Comparison of ENCODE assay signal across 8 mouse cellular contexts in the genomic region with DNA sequence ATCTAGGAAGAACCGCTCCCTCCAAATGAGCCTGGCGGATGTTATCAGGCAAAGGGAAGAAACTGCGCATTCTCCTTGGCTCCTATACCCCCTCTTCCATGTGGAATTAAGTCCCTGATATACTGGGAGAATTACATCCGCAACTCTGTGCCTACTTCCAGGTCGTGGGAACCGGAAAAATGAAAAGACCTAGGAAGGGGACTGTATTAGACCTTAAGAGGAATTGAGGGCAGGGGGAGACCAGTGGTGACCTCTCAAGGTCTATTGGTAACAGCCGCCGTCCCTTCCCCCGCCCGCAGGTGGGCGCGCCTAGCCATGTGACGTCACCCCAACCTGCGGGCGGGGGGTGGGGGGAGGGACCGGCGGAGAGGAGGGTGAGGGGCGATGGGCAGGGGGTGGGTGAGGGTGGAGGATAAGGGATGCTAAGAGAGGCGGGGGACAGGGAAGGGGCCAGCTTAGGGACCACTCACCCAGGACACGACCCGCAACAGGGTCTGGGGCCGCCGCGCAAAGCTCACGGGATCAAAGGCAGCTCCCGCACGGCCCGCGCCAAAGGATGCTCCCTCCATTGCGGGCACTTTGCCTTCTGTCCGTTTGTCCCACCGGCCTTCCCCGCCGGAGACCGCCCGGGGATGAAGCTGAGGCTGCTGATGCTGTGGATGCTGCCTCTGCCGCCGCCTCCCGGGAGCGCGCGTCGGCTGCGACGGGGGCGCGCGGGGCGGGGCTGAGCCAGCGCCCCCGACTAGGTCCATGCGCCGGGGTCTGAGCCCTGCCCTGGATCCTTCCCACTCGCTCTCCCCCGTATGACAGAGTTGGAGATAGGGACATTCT. TPM values are rescaled to one million over a fixed set of nuclear protein-coding genes. Genes with fewer than 3 reads are reported as not detected.
DNase-seq lines count a peak whose midpoint lies in the region; ATAC-seq and TF ChIP-seq lines count a peak whose summit lies in the region.

Gene Syngr3, minus strand, starts transcription at position 705 of the 831 bp plus-strand sequence.

- peak; percentile 40 for DNase-seq in CD4-positive, CD25-positive, alpha-beta regulatory T cell, adult 2 months (ENCODE audit: low read depth, low spot score)
- no peak for DNase-seq in lung, postnatal 0 days (ENCODE audit: low spot score)
- DNase-seq in lung, postnatal 25 days (ENCODE audit: low spot score), result no peak
- DNase-seq in hindbrain, embryonic 10.5 days (ENCODE audit: low spot score), result peak; percentile 33
- no peak for DNase-seq in lung, postnatal 4 days

- no peak for TF ChIP-seq POLR2A in small intestine, adult 2 months (IDR thresholded peaks at IDR 0.05; ENCODE audit: low read depth, low read length)

- TF ChIP-seq EP300 in lung, postnatal 0 days (IDR thresholded peaks at IDR 0.05), result no peak

- H3K27ac ChIP-seq in lung, postnatal 0 days (ENCODE audit: low read length), result no peak within 1 kb of the TSS
- peak within 1 kb of the TSS; percentile 81 for H3K27ac ChIP-seq in hindbrain, embryonic 10.5 days
- no peak within 1 kb of the TSS for H3K27ac ChIP-seq in liver, embryonic 12.5 days
- no peak within 1 kb of the TSS for H3K27ac ChIP-seq in small intestine, adult 2 months (ENCODE audit: insufficient read depth, low read depth, low read length)

- peaks cover 5% of the 10 kb centered on the region; the same call in 1 of the 2 replicates for H3K4me1 ChIP-seq in lung, postnatal 0 days (ENCODE audit: insufficient read depth, low read depth, low read length)
- H3K4me1 ChIP-seq in hindbrain, embryonic 10.5 days (replicated peaks), result peaks cover 36% of the 10 kb centered on the region
- H3K4me1 ChIP-seq in liver, embryonic 12.5 days, result peaks cover 44% of the 10 kb centered on the region
- H3K4me1 ChIP-seq in small intestine, adult 2 months (ENCODE audit: control insufficient read depth, insufficient read depth, insufficient read length, low read length), result peaks cover 13% of the 10 kb centered on the region

- no peak for TF ChIP-seq CTCF in lung, postnatal 0 days (IDR thresholded peaks at IDR 0.05)
- no peak for TF ChIP-seq CTCF in small intestine, adult 2 months (IDR thresholded peaks at IDR 0.05; ENCODE audit: extremely low read depth, insufficient read length, insufficient replicate concordance, low read depth, low read length)

- 0 out of 2 replicates have a peak within 1 kb of the TSS, but pooled peaks have one; percentile 8 for H3K9ac ChIP-seq in lung, postnatal 0 days (replicated peaks; ENCODE audit: low read depth)
- peak within 1 kb of the TSS; percentile 17; the same call in 1 of the 2 replicates for H3K9ac ChIP-seq in liver, embryonic 12.5 days

- ATAC-seq in CD4-positive, CD25-positive, alpha-beta regulatory T cell, adult 4 months, result no peak
- ATAC-seq in lung, postnatal 0 days, result no peak
- no peak for ATAC-seq in liver, embryonic 12.5 days

- WGBS in lung, postnatal 0 days, result under 1% methylated on average over 43 of the region's 55 CpGs
- WGBS in hindbrain, embryonic 10.5 days, result under 1% methylated on average over 55 of the region's 55 CpGs
- 6% methylated on average over 50 of the region's 55 CpGs for WGBS in liver, embryonic 12.5 days (ENCODE audit: insufficient replicate concordance)
- 2% methylated on average over 53 of the region's 55 CpGs for WGBS in small intestine, adult 2 months

- H3K27me3 ChIP-seq in lung, postnatal 0 days (replicated peaks; ENCODE audit: insufficient read depth, low read length), result peaks cover 13% of the 10 kb centered on the region; the same call in 1 of the 2 replicates
- peaks cover 64% of the 10 kb centered on the region for H3K27me3 ChIP-seq in hindbrain, embryonic 10.5 days (ENCODE audit: insufficient read depth, poor library complexity, severe bottlenecking)
- peaks cover 74% of the 10 kb centered on the region for H3K27me3 ChIP-seq in liver, embryonic 12.5 days (replicated peaks)
- peaks cover 17% of the 10 kb centered on the region for H3K27me3 ChIP-seq in small intestine, adult 2 months (ENCODE audit: control insufficient read depth, insufficient read depth, low read length)

- H3K36me3 ChIP-seq in lung, postnatal 0 days (ENCODE audit: insufficient read depth, low read length), result no peaks in the 10 kb centered on the region
- H3K36me3 ChIP-seq in hindbrain, embryonic 10.5 days, result peaks cover 23% of the 10 kb centered on the region
- H3K36me3 ChIP-seq in liver, embryonic 12.5 days, result peaks cover 23% of the 10 kb centered on the region
- peaks cover 7% of the 10 kb centered on the region for H3K36me3 ChIP-seq in small intestine, adult 2 months (ENCODE audit: control insufficient read depth, insufficient read depth, low read length)

- no peaks in the 10 kb centered on the region for H3K9me3 ChIP-seq in lung, postnatal 0 days (ENCODE audit: low read length)
- no peaks in the 10 kb centered on the region for H3K9me3 ChIP-seq in hindbrain, embryonic 10.5 days
- H3K9me3 ChIP-seq in liver, embryonic 12.5 days (replicated peaks), result no peaks in the 10 kb centered on the region

- H3K4me3 ChIP-seq in lung, postnatal 0 days (ENCODE audit: low read depth, low read length), result peak within 1 kb of the TSS; percentile 27
- peak within 1 kb of the TSS; percentile 79 for H3K4me3 ChIP-seq in hindbrain, embryonic 10.5 days
- H3K4me3 ChIP-seq in liver, embryonic 12.5 days, result peak within 1 kb of the TSS; percentile 42
- H3K4me3 ChIP-seq in small intestine, adult 2 months (ENCODE audit: low read depth, low read length), result peak within 1 kb of the TSS; percentile 57

- H3K4me2 ChIP-seq in lung, postnatal 0 days (replicated peaks; ENCODE audit: low read depth, low read length), result peak within 1 kb of the TSS; percentile 52
- H3K4me2 ChIP-seq in liver, embryonic 12.5 days, result peak within 1 kb of the TSS; percentile 64

RNA-seq across cellular contexts. Expression of gene Syngr3, which starts in this region (rescaled TPM):
- polyA plus RNA-seq in CD4-positive, CD25-positive, alpha-beta regulatory T cell, adult 4 months (2017; shearing (Covaris generic)), result 1 to 10 TPM; 1.1 TPM
- 0.19 and 0.33 TPM in 2 replicates for polyA plus RNA-seq in lung, postnatal 0 days (2015; fragmentation: Nextera tagmentation; extraction: Ambion mirVana)
- polyA plus RNA-seq in hindbrain, embryonic 10.5 days (2016; fragmentation: Nextera tagmentation; extraction: Ambion mirVana), result 9.2 and 15.1 TPM in 2 replicates
- polyA plus RNA-seq in liver, embryonic 12.5 days (2016; fragmentation: Nextera tagmentation; extraction: Ambion mirVana), result 0.06 and 0.27 TPM in 2 replicates
- polyA plus RNA-seq in small intestine, adult 2 months (2012; rRNA removed), result 1.2 and 1.3 TPM in 2 replicates

Comparison
In these comparisons a context has a peak if more than half of its experiments do, and no peak if none do; other contexts are left out.
1. DNase-seq: peak in CD4-positive, CD25-positive, alpha-beta regulatory T cell, adult 2 months (single experiment) and hindbrain, embryonic 10.5 days (single experiment); none in lung, postnatal 0 days (single experiment), lung, postnatal 25 days (single experiment) and lung, postnatal 4 days (0 of 2).
2. H3K4me3 ChIP-seq: peak in every context shown above with its lines; median percentile 79 in hindbrain, embryonic 10.5 days; 57 in small intestine, adult 2 months; 42 in liver, embryonic 12.5 days; 27 in lung, postnatal 0 days.